Mouse (Mus musculus) spleen, postnatal 4 days (tissue): ENCODE measurements around the gene Pogz.
A peak's percentile ranks its signal among the peaks of the same experiment; 100 is the strongest.

Experiments used
- DNase-seq, 2 experiments: peaks; one replicate each; pipeline ENCODE4 v3.0.0; 2022; ENCODE audit warnings: low spot score in 2 of 2

The Pogz gene

DNA sequence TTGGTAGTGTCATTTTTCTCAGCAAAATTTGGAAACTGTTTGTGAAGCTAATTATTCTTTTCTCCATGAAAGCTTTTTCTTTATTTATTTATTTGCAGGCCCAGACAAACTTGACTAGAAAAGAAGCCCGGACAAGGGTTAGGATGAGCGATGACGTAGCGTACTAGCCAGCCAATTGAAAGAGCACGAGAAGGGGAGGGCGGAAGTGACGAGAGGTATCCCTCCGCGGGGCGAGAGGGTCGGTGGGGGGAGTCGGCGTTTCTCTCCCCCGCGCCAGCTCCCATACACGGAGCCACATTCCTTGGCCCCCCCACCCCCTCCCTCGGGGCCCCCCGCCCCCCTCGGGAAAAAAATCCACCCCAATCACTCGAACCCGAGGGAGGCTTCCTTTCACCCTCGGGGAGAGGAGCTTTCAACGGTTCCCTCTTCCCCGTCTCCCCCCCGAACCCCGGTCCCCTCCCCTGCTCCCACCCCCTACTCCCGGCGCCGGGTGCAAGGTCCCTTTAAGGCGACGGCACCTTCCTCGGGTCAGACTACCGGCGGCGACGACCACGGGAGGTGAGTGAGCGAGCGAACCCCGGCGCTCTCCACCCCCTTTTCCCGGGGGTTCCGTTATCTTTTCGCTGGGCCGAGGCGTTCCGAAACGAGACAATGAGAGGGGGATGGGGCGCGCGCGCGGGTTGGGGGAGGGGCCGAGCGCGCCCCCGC is at the start of gene Pogz:
TSS of gene Pogz (plus strand) at position 385 of the 708 bp plus-strand sequence.
- DNase-seq = peak; percentile 90 to 95

DNA sequence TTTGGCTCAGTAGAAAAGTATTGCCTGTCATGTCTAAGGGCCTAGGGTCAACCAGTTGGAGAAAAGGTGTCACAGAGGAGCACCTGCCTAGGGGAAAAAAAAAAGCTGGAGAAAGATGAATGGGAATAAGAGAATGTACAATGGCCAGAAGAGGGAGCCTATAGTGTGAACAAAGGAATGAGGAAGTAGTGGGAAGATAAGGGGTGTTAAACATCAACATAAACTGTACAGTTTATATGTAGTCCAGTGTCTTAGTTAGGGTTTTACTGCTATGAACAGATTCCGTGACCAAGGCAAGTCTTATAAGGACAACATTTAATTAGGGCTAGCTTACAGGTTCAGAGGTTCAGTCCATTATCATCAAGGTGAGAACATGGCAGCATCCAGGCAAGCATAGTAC is 48.3 kb upstream of the Pogz start:
- DNase-seq = no peak

DNA sequence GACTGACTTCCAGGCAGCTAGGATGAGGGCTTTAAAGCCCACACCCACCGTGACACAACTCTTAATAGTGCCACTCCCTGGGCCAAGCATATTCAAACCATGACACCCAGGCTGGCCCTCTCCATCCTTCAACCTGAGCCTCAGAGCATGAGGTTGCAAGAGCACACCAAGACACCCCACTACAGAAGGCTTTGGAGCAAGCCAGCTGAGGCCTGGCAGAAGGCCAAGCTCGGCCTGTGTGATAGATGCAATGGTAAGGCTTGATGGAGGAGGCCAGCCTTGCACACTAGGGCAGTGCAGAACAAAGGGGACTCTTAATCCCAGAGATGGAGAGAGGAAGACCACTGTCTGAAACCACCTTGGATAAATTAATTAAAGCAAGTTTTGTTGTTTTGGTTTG is 47.9 kb upstream of the Pogz start:
- DNase-seq = no peak

DNA sequence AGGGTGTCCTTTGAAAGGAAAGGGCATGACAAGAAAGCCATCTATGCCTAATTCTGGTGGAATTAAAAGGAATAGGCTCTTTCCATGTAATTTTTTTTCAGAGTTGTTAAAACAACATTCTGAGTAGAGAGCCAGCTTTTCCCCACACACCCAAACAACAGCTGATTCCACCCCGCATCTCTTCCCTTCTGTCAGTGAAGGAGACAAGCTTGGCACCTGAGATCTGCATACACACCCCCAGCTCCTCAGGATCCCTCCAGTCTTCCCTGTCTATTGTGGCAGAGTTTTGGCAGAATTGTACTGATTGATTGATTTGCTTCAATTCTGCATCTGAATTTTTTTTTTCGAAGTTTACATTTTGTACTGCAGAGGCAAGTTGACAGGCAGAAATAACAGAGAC is 45.1 kb upstream of the Pogz start:
- DNase-seq = no peak

DNA sequence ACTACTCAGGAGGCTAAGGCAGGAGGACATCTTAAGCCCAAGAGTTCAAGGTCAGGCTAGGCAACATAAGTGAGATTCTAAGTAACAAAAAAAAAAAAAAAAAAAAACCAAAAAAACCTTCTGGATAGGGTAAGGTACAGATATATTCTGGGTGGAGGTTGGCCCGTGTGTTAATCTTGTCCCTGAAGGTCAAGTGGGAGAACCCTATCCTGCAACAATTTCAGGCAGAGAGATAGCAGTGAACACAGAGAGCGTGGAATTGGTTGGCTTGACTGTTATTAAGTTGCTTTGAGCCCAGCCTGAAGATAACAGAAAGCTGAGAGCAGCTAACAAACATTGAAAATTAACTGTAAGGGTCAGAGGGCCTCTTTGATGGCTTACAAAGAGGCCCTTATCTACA is 43.7 kb upstream of the Pogz start:
- DNase-seq = no peak

DNA sequence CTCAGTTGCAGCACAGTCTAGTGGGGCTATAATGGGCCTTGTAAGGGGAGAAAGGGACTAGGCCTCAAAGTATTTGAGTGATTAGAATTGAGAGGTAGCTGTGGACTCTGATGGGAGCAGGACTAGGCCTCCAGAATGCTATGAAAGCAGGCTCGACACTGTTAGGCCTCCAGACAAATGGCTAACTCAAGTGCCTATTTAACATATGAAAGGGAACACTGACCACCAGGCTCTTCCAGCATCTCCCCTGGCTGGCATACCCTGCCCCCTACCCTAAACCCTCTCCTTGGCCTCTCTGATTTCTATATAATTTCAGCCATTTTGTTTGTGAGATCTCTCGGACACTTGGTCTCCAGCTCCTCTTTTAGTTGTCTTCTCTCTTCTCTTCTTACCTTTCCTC is 43.0 kb upstream of the Pogz start:
- DNase-seq = no peak

DNA sequence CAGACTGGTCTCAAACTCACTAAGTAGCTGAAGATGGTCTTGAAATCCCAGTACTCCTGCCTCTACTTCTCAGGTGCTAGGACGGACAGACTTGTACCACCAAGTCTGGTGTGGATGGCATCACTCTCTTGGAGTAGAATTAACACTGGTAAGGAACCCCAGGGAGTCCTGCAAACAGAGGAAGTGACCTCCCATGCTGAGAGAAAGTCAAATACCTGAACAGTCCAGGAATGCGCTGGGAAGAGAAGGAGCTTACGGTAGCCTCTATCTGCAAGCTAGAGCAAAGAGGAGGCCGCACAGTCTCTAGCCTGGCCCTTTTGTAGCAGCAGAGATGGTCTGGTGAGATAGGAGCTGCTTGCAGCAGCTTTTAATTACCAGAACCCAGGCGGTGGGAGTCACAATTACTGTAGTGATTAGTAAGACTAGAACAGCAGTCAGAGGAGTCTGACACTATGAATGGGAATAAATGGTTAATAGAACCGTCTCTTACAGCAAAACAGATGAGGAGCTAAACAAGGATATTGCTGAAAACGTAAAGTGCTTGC is 41.7 kb upstream of the Pogz start:
- no peak for DNase-seq

DNA sequence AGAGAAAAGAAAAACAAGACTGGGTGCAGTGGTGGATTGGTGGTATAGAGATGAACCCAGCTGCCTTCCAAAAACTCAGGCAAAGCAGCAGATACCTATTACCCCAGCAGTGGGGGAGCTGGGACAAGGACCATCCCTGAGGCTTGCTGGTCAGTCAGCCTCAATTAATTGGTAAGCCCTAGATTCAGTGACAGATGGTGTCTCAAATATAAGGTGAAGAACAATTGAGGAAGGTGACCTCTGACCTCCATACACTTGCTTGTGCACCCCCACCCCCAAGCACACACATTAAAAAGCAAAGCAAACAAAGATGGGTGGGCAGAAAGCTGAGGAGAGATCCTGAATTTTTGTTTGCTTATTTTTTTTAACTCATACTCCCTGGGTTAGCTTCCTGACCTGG is 41.2 kb upstream of the Pogz start:
- no peak for DNase-seq

DNA sequence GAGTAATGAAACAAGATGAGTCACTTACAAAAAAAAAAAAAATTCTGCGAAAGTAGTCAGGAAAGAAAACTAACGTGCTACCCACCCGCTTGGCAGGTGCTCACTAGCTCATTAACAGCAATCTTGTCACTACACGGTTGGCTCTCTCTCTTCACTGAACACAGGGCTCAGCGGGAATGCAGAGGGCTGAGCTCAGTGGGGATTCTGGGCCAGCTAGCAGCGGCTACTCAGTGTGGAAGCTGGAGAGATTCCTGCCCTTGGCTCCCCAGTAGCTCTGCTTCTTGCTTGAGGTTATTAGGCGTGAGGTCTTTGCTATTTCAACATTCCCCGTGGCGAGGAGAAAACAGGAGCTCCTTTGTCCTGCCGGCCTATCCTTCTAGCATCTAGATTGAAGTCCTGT is 33.2 kb upstream of the Pogz start:
- DNase-seq = no peak

DNA sequence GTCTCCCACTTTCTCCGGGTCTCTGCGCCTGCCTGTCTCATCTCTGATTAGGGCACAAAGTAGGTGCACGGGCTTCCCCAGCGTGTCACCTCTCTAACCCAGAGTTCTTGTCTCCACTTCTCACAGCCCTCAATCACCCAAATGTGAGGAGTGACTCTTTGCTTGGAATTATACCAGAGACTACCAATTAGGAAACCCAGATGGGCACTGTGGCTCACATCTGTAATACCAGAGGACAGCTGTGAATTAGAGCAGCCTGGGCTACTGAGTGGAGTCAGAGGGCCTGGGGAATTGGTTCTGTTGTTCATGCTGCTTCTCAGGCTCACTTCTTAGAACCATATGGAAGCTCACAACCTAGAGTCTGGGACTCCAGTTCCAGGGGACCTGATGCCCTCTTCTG is 32.4 kb upstream of the Pogz start:
- no peak for DNase-seq

DNA sequence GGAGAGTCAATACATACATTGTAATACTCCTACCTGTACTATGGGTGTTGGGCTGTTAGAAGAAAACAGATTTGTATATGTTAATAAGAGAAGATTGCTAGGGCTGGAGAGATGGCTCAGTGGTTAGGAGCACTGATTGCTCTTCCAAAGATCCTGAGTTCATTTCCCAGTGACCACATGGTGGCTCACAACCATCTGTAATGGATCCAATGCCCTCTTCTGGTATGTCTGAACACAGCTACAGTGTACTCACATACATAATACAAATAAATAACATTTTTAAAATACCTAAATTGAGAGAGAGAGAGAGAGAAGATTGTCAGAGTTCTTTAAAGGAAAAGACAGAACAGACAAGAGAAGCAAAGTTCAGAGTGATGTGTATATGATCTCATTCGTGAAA is 29.1 kb upstream of the Pogz start:
- no peak for DNase-seq

DNA sequence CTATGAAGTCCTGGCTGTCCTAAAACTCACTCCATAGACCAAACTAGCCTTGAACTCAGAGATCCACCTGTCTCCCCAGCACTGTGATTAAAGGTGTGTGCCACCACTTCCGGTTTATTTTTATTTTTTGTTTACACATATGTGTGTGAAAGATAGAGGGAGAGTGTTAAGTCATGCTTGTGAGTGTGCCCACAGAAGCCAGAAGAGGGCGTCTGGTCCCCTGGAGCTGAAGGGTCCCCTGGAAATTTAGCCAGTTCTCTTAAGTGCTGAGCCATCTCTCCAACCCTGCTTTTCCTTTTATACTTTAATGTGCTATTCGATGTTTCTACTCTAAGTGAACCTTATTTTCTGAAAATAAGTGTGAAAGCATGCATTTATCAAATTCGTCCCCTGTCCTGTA is 25.7 kb upstream of the Pogz start:
- no peak for DNase-seq

DNA sequence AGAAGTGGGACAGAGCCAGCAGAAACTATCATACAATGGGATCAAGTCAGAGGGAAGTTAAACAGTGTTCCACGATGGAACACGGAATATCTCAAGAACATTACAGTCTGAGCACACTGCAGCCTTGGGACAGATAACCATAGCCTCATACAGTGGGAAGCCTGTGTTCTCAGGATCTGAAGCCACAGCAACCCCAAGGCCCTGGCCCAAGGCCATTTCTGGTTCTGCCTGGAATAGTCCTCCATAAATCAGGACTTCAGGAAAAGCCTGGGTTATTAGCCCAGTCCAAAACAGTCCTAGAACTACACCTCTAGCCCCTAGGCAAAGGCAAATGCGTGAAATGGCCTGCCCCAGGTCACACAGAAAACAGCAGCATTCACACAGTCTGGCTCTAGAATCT is 23.7 kb upstream of the Pogz start:
- DNase-seq = no peak

DNA sequence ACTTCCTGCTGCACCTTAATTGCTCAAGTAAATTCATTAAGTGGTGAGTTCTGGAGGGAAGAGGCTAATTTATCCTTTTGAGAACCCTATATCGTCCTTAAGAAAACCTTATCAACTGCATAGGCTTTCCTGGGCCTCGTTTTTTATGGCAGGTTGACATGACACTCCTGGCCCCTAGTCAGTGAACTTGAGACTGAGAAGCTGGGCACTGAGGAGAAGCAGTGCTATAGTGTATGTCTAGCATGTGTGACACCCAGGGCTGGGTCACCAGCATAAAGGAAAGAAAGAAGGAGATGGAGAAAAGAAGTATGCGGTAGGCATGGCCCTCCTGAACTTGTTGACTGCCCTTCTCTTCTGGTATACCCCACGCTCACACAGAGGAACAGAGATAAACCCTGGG is 23.3 kb upstream of the Pogz start:
- no peak for DNase-seq

DNA sequence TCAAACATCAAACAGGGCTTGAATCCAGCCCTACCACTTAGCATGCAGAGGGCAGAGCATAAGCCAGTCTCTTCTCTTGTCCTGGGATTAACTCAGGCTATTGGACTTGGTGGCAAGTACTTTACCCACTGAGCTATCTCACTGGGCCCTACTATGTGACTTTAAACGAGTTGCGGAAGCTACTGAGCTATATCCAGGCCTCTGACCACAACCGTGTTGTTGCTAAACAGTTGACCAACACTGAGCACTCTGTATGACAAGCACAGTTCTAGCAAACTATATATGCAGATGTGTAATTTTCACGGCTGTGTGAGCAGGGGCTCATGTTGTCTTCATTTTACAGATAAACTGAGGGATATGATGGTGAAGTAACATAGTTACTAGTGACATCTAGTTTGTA is 22.7 kb upstream of the Pogz start:
- no peak for DNase-seq

DNA sequence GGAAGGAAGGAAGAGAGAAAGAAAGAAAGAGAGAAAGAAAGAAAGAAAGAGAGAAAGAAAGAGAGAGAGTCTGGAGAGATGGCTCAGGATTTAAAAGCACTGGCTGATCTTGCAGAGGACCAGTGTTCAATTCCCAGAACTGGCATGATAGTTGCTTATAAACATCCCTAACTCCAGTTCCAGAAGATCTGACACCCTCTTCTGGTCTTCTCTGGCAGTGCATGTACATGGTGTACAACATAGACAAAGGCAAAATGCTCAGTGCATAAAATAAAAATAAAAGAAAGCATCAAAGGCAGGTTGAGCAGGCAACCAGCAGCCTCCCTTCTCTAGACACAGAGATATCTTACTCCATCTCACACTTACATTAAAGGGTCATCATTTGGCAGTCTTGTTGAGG is 21.8 kb upstream of the Pogz start:
- no peak for DNase-seq

DNA sequence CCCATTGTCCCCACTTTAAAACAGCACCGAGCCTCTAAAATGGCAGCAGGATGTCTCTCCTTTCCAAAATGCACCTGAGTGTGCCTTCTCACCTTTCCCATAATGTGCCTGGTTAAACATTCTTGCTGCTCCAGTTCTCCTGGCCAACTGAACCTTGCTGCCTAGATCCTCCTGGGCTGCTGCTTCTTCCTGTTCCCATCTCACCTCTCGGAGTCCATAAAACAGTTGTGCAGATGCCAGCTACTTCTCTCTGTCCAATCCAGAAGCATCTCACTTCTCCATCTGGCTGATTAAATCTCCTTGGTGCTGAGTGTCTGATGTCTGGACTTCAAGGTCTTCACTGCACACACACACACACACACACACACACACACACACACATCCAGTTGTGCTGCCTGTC is 19.6 kb upstream of the Pogz start:
- DNase-seq = no peak

DNA sequence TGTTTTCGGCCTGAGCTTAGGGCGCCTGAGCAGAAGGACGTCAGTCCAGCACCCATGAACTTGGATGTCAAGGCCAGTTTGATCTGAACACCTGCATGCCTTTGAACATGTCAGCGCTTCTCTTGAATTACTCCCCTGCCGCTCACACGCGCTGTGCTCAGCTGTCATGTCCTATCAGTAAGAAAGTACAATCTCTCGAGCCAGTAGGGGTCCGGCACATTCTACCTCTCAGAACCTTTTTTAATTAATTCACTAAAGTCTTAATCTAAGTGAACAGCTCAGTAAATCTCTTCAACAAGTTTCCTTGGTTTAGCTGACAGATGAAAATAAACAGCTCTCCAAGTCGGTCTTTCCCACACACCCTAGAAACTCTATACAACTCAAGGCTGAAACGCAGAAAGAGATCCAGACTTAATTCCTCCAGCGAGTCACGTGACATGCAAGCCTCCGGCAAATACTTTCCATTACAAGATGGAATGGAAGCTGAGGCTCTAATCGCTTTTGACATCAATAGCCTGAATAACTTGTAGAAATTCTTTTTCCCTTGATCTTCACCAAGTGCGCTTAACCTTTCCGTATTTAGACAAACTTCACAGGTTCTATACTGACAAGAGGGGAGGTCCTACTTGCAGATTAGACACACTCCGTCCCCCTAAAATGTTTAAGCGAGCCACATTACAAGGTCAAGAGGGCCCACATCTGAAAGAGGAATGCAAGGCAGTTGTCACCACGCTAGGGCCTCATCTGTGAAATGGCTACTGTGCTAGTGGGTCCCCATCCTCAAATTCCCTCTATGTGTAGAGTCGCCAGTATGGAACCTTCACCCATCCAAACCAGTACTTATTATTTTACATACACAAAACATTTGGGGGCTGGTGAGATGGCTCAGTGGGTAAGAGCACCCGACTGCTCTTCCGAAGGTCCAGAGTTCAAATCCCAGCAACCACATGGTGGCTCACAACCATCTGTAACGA is 17.6 kb upstream of the Pogz start:
- no peak for DNase-seq

DNA sequence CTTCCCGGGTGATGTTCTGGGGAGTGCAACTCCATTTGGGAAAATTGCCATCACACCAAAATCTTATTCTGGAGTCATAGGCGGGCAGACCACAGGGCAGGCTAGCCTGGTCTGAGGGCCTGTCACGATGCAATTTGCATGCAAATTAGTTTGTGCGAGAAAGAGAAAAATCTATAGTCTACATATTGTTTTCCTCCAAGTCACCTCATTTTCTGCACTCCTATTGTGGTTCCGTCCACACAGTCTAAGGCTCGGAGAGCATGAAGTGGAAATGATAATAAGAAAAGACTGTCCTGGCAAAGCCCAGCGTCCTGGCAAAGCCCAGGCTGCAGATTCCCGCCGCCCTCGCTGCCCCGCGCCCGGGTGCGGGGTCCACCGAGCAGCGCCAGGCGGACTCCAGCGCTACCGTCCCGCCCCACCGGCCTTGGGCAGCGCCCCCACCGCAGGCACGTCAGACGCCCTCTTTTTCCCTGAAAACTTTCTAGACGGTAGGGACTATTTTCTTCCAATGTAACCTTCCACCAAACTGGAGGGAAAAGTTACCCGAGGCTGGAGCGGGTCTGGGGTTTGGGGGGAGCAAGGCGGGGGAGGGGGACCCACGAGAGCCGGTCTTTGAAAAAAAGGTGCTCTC is 16.2 kb upstream of the Pogz start:
- no peak for DNase-seq

DNA sequence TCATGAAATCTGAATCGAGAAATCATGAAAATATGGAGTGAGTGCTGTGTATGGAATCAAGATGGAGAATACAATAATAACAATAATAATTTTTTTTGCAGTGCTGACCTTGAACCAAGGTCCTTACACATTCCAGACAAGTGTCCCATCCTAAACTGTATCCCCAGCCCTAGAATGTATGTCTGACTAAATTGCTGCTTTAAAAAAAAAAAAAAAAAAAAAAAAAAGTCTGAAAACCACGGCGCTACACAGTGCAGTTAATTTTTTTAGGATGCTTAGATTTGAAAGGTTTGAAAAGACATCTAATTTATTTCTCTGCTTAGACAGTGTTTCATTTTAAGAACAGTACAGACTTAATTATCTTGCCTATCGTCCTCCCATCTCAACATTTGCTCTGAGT is 15.3 kb upstream of the Pogz start:
- DNase-seq = no peak

DNA sequence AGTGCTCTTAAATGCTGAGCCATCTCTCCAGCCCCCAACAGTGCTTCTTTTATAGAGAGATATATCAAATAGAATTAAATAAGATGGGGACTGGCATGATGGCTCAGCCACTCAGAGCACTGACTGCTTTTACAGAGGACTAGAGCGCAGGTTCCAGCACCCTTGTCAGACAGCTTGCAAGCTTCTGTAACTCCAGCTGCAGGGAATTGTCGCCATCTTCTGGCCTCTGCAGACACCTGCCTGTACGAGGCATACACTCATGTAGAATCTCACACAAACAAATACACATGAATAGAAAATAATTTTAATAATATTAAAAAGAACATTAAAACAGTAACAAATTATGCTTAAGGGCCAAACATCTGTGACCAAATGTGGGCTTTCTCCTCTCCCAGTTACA is 13.3 kb upstream of the Pogz start:
- no peak for DNase-seq

DNA sequence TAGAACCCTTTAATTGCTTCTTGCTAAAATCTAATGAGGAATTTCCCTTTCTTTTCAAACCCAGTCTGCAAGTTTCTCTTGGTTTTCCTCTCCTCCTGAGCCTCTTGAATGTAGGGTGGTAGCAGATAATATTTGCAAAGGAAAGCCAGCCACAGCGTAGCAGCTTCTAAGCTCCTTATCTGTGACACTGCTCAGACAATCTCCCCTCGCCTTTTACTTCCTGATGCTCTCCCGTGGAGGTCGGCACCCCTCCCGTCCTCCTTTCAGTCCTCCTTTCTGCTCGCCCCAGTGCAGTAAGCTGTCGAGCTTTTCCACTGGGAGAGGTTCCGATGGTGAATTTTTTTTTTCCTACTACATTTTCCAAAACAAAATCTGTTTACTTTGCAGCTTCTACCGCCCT is 5.3 kb upstream of the Pogz start:
- DNase-seq = no peak

DNA sequence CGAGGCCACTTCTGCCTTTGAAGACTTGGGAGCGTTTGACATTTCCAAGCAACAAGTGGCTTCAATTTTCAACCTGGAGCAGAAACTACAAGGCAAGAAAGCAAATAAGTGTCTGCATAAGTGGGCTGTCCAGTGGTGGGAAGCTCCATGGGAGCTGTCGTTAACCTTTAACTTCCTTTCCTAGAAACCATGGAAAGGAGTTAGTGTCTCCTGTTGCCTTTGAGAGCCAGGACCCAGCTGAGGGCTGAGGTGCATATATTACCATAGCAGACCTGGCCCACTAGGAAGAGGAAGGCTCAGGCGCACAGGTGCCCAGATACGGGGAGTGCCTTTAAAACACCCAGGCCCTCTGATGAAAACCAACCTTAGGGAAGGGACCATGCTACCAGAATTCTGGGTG is 4.7 kb upstream of the Pogz start:
- no peak for DNase-seq
